Mouse (Mus musculus) small intestine, adult 2 months (tissue): Measurements from ENCODE around the gene Egln2.

Experiments used
- CTCF ChIP-seq: fragments of 200-500 bp; IDR thresholded peaks from 2 replicates; pipeline ENCODE4 v1.5.1; 2012; ENCODE audit warnings: low read depth, mild to moderate bottlenecking, control low read depth, inconsistent platforms, low read length, moderate library complexity, mixed read lengths; ENCODE audit not compliant: insufficient replicate concordance, insufficient read length; ENCODE audit errors: extremely low read depth
- POLR2A ChIP-seq: fragments of 200-500 bp; IDR thresholded peaks from 2 replicates; pipeline ENCODE4 v1.6.1; 2012; ENCODE audit warnings: low read depth, mild to moderate bottlenecking, control low read depth, inconsistent platforms, low read length, moderate library complexity

DNA sequence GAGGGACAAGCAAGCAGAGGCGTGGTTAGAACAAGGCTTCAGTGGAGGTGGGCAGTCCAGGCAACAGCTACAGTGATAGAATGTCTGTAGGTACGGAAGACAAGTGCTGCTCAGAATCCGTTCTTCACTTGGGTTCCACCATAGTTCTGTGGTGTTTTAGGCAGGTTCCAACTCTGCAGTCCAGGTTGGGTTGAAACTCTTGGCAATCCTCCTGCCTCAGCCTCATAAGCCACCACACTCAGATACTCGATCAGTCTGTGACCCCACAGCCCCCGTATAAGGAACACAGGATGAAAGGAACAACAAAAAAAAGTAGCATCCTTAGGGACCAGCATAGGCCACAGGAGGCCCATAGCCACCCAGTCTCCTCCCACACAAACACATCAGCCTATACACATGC is 25.8 kb upstream of the Egln2 start:
- TF ChIP-seq CTCF: no peak
- no peak for TF ChIP-seq POLR2A
